Mouse (Mus musculus) liver, embryonic 14.5 days (tissue): ENCODE measurements around the gene Agfg2.

Experiments used
- CTCF ChIP-seq: IDR thresholded peaks from 2 replicates; pipeline ENCODE4 v1.5.1; 2016; ENCODE audit warnings: antibody characterized with exemption, low read depth, control low read depth
- EP300 ChIP-seq: IDR thresholded peaks from 2 replicates; pipeline ENCODE4 v1.6.1; 2016; ENCODE audit warnings: antibody characterized with exemption, low read depth

DNA sequence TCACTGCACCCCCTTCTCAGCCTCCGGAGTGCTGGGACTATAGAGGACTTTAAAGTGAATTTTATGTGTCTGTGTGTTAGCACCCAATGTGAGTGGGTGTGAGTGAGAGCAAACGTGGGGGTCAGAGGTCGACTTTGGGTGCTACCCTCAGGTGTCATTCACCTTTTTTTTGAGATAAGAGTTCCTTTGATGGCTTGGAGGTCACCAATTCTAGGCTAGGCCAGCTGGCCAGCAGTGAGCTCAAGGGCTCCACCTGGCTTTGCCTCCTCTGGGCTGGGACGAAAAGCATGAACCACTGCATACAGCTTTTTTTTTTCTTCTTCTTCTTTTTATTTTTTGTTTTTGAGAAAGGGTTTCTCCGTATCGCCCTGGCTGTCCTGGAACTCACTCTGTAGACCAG, 42.2 kb upstream of the Agfg2 start:
- TF ChIP-seq CTCF (peak; percentile 52; the same call in 1 of the 2 replicates), EP300 (no peak)
